Mouse (Mus musculus) cerebellum, adult 8-10 months (tissue): ENCODE results near the gene Zmat5.

Source experiments
- DNase-seq: peaks from one replicate; pipeline ENCODE4 v3.0.0; 2022

Zmat5 gene

DNA sequence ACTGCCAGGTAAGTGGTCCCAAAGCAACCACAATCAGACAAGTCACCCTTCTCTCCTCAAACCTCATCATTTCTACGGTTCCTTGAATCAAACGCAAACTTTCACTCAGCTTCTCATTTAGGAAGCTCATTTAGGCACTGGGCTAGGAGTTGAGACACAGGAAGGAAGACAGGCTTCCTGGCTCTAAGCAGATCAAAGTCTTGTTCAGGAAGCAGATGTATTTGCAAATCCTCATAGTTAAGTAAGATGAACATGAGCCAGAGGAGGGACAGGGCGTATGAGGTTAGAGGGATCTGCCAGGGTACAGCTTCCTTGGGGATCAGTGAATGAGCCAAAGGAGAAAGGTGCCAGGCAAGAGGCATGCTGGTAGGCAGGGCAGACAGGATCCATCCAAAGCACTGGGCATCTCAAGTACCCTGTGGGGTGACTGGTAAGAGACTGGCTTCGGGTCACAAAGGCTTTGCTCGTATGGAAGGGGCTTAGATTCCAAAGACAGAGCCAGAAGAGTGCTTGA lies 80.2 kb downstream of the Zmat5 start:
- DNase-seq = no peak
